Mouse (Mus musculus): Measurements from ENCODE around the gene Twf2.

The Twf2 gene

DNA sequence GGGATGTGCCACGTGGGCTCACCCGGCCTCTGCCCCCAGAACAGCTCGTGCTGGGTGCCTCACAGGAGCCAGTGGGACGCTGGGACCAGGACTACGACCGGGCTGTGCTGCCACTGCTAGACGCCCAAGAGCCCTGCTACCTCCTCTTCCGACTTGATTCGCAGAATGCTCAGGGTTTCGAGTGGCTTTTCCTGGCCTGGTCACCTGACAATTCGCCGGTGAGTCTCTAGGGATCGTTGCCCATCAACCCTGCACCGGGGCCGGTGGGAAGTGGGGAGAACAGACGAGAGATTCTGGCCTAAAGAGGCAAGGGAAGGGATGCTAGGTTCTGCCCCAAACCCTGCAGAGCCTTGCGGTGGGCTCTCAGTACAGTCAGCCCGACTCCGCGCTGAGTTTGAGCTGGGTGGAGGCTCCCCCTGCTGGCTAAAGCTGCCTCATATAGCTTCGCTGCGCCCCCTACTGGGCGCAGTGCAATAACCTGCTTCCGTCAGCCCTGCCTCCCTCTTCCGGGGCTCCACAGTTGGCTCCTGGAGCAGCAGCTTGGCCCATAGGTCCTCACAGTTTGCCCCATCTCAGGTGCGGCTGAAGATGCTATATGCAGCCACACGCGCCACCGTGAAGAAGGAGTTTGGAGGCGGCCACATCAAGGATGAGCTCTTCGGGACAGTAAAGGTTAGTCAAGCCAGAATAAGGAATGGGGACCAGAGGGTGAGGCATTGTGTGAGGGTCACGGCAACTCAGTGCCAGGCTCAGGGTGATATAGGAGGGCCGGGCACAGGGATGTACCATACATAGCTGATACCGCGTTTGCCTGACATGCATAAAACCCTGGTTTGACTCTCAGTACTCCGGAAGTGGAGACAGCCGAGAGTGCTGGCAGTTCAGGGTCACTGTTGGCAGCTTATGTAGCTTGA, 9.0 kb downstream of the Twf2 start:
- no peak for DNase-seq (ENCODE audit: low spot score)

DNA sequence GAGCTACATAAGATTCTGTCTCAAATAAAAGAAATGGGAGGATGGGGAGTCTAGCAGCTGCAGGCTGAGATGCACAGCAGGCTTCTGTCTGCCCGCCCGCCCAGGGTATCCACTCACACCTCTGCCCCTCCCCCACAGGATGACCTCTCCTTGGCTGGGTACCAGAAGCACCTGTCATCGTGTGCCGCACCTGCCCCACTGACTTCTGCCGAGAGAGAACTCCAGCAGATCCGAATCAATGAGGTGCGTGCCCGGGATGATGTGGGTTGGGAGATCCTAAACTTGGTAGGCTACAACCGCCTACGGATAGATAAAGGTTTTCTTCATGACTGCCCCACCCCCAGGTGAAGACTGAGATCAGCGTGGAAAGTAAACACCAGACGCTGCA, 9.7 kb downstream of the Twf2 start:
- no peak for DNase-seq (ENCODE audit: low spot score)

DNA sequence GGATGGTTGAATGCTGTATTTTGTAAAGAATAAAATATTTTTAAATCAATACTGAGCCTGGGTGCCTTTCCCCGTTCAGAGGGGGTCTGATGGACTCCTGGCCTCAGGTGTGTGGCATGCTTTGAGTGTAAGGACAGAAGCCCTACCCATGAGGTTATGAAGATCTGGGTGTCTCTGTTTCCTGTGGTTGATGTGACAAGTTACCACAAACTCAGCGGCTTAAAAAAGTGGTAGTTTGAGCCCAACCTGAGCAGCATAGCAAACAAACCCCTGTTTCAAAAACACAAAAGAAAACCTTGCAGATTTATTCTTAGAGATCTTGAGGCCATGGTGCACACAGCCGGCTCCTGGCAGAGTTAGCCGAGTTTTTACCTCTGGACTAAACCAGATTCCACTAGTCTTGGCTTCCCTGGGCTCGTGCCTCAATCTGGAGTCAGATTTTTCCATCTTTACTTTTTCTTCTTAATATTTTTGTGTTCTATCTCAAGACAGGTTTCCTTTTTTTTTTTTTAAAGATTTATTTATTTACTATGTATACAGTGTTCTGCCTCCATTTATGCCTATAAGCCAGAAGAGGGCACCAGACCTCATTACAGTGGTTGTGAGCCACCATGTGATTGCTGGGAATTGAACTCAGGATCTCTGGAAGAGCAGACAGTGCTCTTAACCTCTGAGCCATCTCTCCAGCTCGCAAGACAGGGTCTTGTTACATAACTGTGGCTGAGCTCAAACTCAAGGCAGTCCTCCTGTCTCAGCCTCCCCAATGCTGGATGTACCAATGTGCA, 12.6 kb downstream of the Twf2 start:
- no peak for DNase-seq (ENCODE audit: low spot score)

DNA sequence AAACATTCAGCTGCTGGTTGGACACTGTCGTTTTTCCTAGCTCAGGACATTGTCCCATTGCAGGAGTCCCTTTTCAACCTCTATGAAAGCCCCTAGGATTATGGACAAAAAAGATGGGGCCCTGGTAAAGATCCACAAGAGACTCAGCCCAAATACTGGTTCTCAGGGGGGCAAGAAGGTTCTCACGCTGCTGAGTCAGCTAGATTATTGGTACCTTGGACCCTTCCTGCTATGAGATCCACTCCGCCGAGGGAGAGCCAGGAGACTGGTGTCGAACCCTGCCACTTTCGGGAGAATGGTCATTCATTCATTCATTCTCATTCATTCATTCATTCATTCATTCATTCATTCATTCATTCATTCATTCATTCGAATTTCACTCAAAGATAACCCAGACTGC, 14.1 kb downstream of the Twf2 start:
- DNase-seq (ENCODE audit: low spot score) = no peak

DNA sequence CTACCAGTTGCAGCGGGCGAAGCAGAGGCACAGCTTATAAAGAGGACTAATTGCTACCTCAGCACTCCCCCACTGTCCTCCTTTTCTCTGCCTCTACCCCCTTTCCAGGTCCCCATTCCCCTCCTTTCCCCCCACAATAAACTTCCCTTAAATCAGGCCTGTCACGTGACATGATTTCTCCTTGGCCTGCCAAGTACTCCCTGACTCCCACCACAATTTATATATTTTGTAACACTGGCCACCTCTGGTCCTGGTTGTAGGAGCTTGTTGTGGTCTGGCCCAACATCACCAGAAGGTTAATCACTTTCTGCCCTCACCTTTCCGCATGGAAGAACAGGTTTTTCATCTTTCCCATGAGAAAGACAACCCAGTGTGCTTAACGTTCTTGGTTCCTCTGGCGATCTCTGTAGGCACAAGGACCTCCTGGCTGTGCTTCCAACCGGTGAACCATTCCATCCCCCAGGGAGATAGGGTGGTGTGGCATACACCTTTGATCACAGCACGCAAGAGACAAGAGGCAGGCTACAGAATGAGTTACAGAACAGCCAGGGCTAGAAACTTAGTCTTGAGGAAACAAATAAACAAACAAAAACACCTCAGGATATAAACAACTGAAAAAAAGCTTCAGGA, 18.1 kb downstream of the Twf2 start:
- no peak for DNase-seq (ENCODE audit: low spot score)

DNA sequence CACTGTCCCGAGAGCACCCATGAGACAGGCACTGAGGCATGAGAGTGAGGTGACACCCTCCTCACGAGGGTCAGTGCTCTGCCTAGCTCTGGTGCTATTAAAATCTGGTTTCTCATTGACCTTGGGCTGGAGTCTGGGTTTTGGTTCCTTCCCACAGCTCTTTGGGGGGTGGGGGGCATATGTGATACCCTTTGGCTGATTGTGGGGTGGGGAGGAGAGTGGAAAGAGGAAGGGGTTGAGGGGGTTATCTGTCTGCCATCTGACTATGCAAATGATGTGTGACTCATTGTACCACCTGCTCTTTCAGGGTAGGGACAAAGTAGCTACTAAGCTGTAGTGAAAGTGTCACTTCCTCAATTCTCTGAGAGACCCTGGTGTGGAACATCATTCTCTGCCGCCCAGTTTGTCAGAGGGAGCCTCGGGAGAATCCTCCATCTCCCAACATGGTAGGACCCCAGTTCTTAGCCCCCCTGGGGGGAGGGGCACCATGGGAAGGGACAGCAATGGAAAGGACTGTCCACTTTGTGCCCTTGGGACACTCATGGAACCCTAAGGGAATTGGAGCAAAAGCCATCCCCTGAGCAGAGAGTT, 19.4 kb downstream of the Twf2 start, which contains the start of gene Tlr9:
Gene Tlr9, plus strand, starts transcription at position 338 of the 591 bp plus-strand sequence.
- no peak for DNase-seq (ENCODE audit: low spot score)

DNA sequence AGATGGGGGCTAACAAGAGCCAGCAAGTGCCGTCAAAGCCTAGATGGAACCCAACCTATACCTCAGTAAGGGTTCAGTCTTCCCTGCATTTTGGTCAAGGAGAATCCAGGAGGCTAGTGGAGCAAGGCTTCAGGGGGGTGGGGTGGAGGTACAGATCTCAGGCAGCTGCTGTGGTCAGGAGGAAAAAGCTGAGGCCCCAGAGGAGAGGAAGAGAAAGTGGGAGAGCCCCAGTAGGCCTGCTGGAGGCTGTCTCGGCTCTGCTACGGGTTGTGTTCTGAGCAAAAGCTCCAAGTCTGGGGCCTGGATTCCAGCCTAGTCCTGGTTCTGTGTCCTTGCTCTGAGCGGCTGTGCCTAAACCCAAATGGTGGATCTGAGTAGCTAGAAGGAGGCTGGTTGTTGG, 20.1 kb downstream of the Twf2 start:
- no peak for DNase-seq (ENCODE audit: low spot score)

DNA sequence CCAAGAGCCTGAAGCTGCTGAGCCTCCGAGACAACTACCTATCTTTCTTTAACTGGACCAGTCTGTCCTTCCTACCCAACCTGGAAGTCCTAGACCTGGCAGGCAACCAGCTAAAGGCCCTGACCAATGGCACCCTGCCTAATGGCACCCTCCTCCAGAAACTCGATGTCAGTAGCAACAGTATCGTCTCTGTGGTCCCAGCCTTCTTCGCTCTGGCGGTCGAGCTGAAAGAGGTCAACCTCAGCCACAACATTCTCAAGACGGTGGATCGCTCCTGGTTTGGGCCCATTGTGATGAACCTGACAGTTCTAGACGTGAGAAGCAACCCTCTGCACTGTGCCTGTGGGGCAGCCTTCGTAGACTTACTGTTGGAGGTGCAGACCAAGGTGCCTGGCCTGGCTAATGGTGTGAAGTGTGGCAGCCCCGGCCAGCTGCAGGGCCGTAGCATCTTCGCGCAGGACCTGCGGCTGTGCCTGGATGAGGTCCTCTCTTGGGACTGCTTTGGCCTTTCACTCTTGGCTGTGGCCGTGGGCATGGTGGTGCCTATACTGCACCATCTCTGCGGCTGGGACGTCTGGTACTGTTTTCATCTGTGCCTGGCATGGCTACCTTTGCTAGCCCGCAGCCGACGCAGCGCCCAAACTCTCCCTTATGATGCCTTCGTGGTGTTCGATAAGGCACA, 22.7 kb downstream of the Twf2 start:
- no peak for DNase-seq (ENCODE audit: low spot score)

DNA sequence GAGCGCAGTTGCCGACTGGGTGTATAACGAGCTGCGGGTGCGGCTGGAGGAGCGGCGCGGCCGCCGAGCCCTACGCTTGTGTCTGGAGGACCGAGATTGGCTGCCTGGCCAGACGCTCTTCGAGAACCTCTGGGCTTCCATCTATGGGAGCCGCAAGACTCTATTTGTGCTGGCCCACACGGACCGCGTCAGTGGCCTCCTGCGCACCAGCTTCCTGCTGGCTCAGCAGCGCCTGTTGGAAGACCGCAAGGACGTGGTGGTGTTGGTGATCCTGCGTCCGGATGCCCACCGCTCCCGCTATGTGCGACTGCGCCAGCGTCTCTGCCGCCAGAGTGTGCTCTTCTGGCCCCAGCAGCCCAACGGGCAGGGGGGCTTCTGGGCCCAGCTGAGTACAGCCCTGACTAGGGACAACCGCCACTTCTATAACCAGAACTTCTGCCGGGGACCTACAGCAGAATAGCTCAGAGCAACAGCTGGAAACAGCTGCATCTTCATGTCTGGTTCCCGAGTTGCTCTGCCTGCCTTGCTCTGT, 23.3 kb downstream of the Twf2 start:
- no peak for DNase-seq (ENCODE audit: low spot score)

DNA sequence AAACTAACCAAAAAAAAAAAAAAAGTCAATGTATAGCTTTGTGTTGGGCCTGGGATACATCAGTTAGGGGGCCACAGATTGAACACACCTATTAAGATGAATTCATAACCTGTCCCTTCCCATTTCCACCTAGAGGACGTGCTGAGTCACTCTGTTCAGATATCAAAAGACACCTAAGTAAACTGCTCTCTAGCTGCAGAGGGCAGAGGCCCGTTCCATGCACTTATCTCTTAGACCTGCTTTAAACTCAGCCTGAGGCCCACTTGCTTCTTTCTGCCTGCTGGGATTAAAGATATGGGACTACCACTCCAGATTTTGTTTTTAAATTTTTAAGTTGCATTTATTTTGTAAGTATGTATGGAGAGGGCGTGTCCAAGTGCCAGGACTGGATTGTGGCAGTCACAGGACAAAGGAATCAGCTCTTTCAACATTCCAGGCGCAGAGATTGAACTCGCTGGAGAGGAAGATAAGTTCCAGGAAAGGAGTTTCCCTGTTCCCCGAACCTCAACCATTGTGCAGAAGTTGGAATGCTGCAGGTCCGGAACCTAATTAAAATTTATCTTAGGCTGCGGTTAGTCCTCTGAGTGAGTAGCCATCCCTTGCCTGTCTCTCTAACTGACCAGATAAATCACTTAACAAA, 25.0 kb downstream of the Twf2 start:
- no peak for DNase-seq (ENCODE audit: low spot score)

DNA sequence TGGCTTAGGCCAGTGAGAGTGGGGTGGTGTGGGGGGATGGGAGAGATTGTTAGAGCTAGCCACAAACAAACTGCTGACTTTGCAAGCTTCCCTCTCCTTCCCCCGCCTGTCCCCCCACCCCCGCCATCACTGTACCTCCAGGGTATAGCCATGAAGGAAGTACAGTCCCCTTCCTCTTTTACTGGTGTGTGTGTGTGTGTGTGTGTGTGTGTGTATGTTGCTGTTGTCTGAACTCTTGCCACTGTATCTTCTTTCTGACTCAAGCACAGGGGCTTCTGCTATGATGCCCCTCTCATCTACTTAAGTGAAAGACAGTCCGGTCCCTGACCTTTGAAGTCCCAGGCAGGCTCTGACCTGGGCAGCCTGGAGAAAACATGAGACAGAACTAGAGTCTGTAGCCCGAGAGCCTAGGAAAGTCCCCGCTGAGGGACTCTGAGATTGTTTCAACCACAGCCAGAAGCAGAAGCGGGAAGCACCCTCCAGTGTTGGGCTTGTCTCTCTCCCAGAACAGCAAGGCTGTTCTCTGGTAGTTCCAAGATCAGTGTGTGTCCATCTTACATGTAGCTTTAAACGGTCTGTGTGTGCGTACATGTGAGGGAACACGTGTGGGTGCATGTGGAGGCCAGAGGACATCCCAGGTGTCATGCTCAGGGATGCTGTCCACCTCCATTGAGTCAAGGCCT, 27.3 kb downstream of the Twf2 start:
- DNase-seq (ENCODE audit: low spot score) = no peak

DNA sequence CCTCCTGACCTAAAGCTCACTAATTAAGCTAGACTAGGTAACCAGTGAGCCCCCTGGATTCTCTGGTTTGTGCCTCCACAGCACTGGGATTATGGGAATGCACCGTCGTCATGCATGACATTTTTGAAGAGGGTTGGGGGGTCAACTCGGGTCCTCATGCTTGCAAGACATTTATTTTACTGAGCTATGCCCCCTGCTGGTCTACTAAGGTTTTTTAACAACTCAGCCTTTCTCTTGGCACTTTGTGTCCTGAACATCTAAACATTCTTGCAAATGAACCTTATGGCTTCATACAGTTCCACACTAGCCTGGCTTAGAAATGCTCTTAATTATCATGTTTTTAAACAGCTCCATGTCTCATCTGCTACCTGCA, 27.8 kb downstream of the Twf2 start:
- no peak for DNase-seq (ENCODE audit: low spot score)

DNA sequence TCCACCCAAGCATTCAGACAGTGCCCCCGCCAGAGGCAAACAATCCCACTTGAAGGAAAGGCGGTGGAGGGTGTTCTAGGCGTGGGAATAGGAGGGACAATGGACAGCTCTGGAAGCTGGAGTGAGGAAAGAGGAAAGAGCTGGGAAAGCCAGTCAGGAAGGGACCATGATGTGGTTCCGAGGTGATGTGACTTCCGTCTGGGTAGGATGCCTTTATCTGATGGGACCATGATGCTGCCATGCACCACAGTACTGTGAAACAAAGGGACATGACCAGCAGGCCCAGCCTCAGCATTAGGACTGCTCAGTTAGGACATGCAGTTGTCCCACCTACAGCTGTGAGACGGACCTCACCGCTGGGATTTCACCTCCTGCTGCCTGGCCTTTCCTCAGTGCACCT, 28.3 kb downstream of the Twf2 start:
- DNase-seq (ENCODE audit: low spot score) = no peak

DNA sequence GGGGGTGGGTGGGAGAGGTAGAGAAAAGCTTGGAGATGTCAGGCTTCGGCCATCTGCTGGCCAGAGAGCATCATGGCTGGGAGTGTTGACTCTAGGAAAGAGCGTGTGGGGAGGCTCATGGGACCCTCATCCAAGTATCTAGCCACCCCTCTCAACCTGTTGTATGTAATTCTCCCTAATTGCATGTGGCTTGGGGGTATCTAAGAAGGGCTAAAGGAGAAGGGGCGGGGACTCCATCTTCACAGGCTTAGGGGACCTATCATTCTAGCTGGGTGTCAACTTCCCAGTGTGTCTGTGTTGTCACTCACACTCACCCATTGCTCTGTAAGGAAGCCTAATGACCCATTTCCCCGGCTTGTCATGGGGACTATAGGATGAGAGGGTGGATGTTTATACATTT, 28.9 kb downstream of the Twf2 start:
- no peak for DNase-seq (ENCODE audit: low spot score)

DNA sequence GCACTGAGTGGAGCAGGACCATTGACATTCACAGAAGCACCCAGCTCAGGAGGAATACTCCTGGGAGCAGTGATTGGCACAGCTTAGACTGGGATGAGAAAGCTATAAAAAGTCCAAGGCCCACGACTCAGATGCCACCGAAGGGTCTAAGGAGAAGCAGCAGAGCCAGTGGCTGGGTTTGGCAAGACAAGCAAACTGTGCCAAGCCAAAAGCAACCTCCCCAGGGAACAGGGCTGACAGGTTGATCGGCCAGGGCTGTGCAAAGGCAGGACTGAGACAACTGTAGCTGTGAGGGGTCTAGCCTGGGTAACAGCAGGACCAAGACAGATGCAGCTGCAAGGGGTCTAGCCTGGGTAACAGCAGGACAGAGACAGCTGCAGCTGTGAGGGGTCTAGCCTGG, 30.0 kb downstream of the Twf2 start:
- DNase-seq (ENCODE audit: low spot score) = no peak

DNA sequence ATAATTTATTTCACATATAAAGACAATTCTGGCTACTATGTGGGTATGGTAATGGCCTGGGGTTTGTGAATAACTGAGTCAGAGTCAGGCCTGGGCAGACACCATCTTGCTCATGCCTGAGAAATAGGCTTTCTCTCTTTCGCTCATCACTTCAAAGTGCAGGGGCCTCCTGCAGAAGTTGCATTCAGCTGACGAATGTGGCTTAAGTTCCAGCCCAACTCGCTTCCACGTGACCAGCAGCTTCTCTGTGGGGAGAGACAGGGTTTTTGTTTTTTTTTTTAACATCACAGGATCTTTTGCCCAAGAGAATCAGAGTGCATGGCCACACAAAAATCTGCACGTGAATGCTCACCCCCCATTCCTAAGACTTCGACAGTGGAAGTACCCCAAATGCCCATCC, 31.0 kb downstream of the Twf2 start:
- no peak for DNase-seq (ENCODE audit: low spot score)

DNA sequence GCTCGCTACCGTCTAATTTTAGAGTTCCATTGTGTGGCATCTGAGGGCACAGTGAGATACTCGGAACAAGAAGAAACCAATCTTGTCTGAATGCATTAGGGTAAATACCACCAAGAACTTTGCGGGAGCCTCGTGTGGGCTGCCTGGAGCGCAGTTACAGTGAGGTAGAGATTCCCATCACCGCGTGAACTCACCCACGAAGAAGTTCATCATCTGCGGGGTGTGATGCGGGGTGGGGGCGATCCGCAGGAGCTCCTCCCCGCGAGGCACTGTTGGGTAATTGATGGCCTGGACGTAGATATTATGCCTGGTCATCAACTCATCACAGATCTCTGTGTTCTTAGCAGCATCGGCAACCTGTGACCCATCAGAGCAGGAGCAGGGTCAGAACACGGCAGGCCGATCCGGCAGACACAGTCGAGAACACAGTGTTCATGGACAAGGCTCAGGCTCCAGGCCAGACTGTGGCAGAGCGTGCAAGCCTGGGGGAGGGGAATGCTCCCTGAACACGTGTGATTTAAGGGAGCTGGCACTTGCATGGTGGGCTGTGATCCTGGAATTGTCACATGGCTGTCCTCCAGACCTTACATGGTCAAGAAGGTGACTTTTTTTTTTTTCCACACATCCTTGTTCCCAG, 32.4 kb downstream of the Twf2 start:
- no peak for DNase-seq (ENCODE audit: low spot score)

DNA sequence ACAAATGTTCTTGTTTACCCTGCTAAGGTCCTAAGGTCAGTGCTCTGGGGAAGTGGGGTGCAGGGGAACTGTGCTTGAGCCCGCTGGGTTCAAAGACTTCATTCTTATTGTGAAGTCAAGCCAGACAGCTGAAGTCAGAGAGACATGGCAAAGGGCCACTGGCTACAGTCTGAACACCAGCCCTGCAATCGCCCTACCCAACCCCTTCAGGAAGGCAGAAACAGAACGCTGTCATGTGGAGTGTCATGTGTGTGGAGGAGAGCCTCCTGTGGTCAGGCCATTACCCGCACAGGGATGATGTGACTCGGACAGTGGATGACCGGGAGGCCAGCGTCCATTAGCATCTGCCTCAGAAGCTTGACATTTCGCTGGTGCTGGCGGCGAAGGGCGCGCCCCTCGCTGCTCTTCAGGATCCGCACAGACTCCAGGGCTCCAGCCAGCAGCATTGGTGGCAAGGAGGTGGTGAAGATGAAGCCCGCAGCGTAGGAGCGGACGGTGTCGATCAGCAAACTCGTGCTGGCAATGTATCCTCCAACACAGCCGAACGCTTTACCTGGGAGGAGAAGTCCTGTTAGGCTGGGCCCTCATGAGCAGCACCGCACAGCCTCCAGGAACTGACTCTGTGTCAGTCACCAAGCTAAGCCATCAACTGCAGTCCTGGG, 33.4 kb downstream of the Twf2 start:
- no peak for DNase-seq (ENCODE audit: low spot score)

DNA sequence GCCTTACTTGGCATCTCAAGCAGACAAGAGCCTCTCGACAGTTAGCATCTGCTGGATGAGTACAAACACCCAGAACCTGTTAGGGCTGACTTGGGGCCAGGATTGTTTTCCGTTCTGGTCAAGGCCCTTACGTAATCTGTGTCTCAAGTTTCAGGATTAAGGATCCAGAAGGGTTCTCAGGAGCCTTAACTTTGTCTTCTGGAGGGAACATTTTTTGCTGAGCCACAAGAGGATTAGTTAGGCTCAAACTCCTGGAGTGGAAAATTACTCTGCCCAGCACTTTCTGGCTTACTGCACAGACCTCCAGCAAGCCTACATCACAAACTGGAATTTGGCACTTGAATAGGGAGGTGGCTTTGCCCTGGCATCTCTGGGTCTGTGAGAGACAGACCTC, 33.9 kb downstream of the Twf2 start:
- DNase-seq (ENCODE audit: low spot score) = no peak

DNA sequence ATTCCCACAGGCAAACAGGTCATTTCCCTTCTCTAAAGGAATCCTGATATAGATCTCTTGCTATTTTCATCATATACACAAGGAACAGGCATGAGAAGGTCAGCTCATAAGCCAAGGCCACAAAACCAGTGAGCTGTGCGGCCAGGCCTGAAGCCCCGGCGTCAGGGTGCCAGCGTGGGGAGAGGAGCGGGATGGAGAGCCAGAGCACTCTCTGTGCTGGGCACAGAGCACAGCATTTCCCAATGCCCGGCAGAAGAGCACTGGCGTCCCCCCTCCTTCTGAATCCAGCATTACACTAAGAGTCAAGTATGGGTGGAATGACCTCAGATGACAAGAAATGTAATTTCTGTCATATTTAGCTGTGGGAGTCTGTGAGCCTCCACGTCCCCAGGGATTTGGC, 34.5 kb downstream of the Twf2 start:
- no peak for DNase-seq (ENCODE audit: low spot score)

Measured in left cerebral cortex, adult 11 months (tissue).